Mouse (Mus musculus): ENCODE data around the gene Cnih2. TPM values are rescaled to one million over a fixed set of nuclear protein-coding genes. Genes with fewer than 3 reads are reported as not detected.

The Cnih2 gene
- polyA plus RNA-seq, 1 experiment from 2014 or later = 318 TPM

GRCm38 (mm10) chr19:5060365-5061330 is 37.7 kb downstream of the Cnih2 start:
- 0 out of 2 replicates have a peak, but pooled peaks have one; percentile 26 for ATAC-seq (ENCODE audit: low read depth)
- 0 out of 2 replicates have a peak overlapping the region, but pooled peaks have one; percentile 13 for H3K27ac ChIP-seq (replicated peaks)
- H3K4me1 ChIP-seq (replicated peaks) = peaks cover 37% of the 10 kb centered on the region
- H3K9me3 ChIP-seq = no peaks in the 10 kb centered on the region
- no peak overlapping the region for H3K4me3 ChIP-seq
- H3K9ac ChIP-seq = peak overlapping the region; percentile 50
- H3K4me2 ChIP-seq = no peak overlapping the region
- H3K36me3 ChIP-seq = no peaks in the 10 kb centered on the region
- WGBS = 40% methylated on average over 5 of the region's 5 CpGs
- peaks cover 10% of the 10 kb centered on the region; the same call in 1 of the 2 replicates for H3K27me3 ChIP-seq

GRCm38 (mm10) chr19:5058801-5059771 is 39.2 kb downstream of the Cnih2 start:
- no peak for ATAC-seq (ENCODE audit: low read depth)
- no peak overlapping the region for H3K4me3 ChIP-seq
- H3K27ac ChIP-seq (replicated peaks) = no peak overlapping the region
- no peaks in the 10 kb centered on the region for H3K36me3 ChIP-seq
- 21% methylated on average over 10 of the region's 10 CpGs for WGBS
- peaks cover 31% of the 10 kb centered on the region for H3K4me1 ChIP-seq (replicated peaks)
- H3K9ac ChIP-seq = peak overlapping the region; percentile 26; the same call in 1 of the 2 replicates
- no peaks in the 10 kb centered on the region for H3K9me3 ChIP-seq
- H3K4me2 ChIP-seq = no peak overlapping the region
- peaks cover 16% of the 10 kb centered on the region; the same call in 1 of the 2 replicates for H3K27me3 ChIP-seq

GRCm38 (mm10) chr19:5057876-5058775 is 40.2 kb downstream of the Cnih2 start:
- H3K27ac ChIP-seq (replicated peaks) = no peak overlapping the region
- H3K9ac ChIP-seq = no peak overlapping the region
- no peak for ATAC-seq (ENCODE audit: low read depth)
- H3K27me3 ChIP-seq = peaks cover 26% of the 10 kb centered on the region
- H3K36me3 ChIP-seq = no peaks in the 10 kb centered on the region
- no peak overlapping the region for H3K4me3 ChIP-seq
- H3K4me2 ChIP-seq = no peak overlapping the region
- WGBS = 21% methylated on average over 16 of the region's 16 CpGs
- H3K9me3 ChIP-seq = no peaks in the 10 kb centered on the region
- H3K4me1 ChIP-seq (replicated peaks) = peaks cover 31% of the 10 kb centered on the region

- Histone ChIP-seq H3K4me1 (replicated peaks) (peaks cover 34% of the 10 kb centered on the region), H3K36me3 (no peaks in the 10 kb centered on the region), H3K9ac (no peak overlapping the region), H3K4me3 (no peak overlapping the region), H3K27ac (replicated peaks) (no peak overlapping the region), H3K4me2 (no peak overlapping the region), H3K27me3 (peaks cover 45% of the 10 kb centered on the region), H3K9me3 (no peaks in the 10 kb centered on the region)
- 14% methylated on average over 6 of the region's 6 CpGs for WGBS
- ATAC-seq (ENCODE audit: low read depth) = peak; percentile 30
These were observed 42.1 kb downstream of the Cnih2 start for GRCm38 (mm10) chr19:5056251-5056650.

GRCm38 (mm10) chr19:5053909-5054308 is 44.4 kb downstream of the Cnih2 start:
- peaks cover 11% of the 10 kb centered on the region for H3K36me3 ChIP-seq
- no peak overlapping the region for H3K9ac ChIP-seq
- no peak overlapping the region for H3K4me2 ChIP-seq
- 16% methylated on average over 9 of the region's 9 CpGs for WGBS
- no peak overlapping the region for H3K4me3 ChIP-seq
- no peak overlapping the region for H3K27ac ChIP-seq (replicated peaks)
- H3K9me3 ChIP-seq = no peaks in the 10 kb centered on the region
- H3K27me3 ChIP-seq = peaks cover 63% of the 10 kb centered on the region
- ATAC-seq (ENCODE audit: low read depth) = no peak
- H3K4me1 ChIP-seq (replicated peaks) = peaks cover 28% of the 10 kb centered on the region

GRCm38 (mm10) chr19:5052853-5053252 is 45.5 kb downstream of the Cnih2 start:
- Histone ChIP-seq H3K4me3 (no peak overlapping the region), H3K27ac (replicated peaks) (no peak overlapping the region), H3K4me1 (replicated peaks) (peaks cover 24% of the 10 kb centered on the region), H3K27me3 (peaks cover 63% of the 10 kb centered on the region), H3K36me3 (peaks cover 22% of the 10 kb centered on the region), H3K9ac (no peak overlapping the region), H3K4me2 (no peak overlapping the region), H3K9me3 (no peaks in the 10 kb centered on the region)
- no peak for ATAC-seq (ENCODE audit: low read depth)
- 58% methylated on average over 17 of the region's 17 CpGs for WGBS

- no peak for ATAC-seq (ENCODE audit: low read depth)
- H3K27me3 ChIP-seq = peaks cover 63% of the 10 kb centered on the region
- H3K9me3 ChIP-seq = no peaks in the 10 kb centered on the region
- WGBS = 28% methylated on average over 25 of the region's 25 CpGs
- H3K4me1 ChIP-seq (replicated peaks) = peaks cover 24% of the 10 kb centered on the region
- H3K27ac ChIP-seq (replicated peaks) = no peak overlapping the region
- no peak overlapping the region for H3K4me2 ChIP-seq
- H3K4me3 ChIP-seq = no peak overlapping the region
- H3K36me3 ChIP-seq = peaks cover 27% of the 10 kb centered on the region
- H3K9ac ChIP-seq = no peak overlapping the region
These were observed 46.0 kb downstream of the Cnih2 start for GRCm38 (mm10) chr19:5052166-5052822.

GRCm38 (mm10) chr19:5051515-5051914 is 46.8 kb downstream of the Cnih2 start:
- peak overlapping the region; percentile 11; the same call in 1 of the 2 replicates for H3K4me2 ChIP-seq
- H3K4me1 ChIP-seq (replicated peaks) = peaks cover 21% of the 10 kb centered on the region
- H3K4me3 ChIP-seq = 0 out of 2 replicates have a peak overlapping the region, but pooled peaks have one; percentile 9
- no peak for ATAC-seq (ENCODE audit: low read depth)
- 39% methylated on average over 3 of the region's 3 CpGs for WGBS
- H3K9me3 ChIP-seq = no peaks in the 10 kb centered on the region
- H3K27me3 ChIP-seq = peaks cover 63% of the 10 kb centered on the region
- H3K36me3 ChIP-seq = peaks cover 35% of the 10 kb centered on the region
- no peak overlapping the region for H3K27ac ChIP-seq (replicated peaks)
- H3K9ac ChIP-seq = 0 out of 2 replicates have a peak overlapping the region, but pooled peaks have one; percentile 6

- WGBS = 11% methylated on average over 17 of the region's 17 CpGs
These were observed 47.3 kb downstream of the Cnih2 start for GRCm38 (mm10) chr19:5051031-5051430.

GRCm38 (mm10) chr19:5050047-5050905 is 48.0 kb downstream of the Cnih2 start, which contains the start of gene Rin1:
TSS of gene Rin1 (plus strand) at chr19:5050481.
- Histone ChIP-seq H3K36me3 (peaks cover 48% of the 10 kb centered on the region), H3K4me1 (replicated peaks) (peaks cover 18% of the 10 kb centered on the region), H3K27ac (replicated peaks) (no peak within 1 kb of the TSS), H3K4me2 (peak within 1 kb of the TSS; percentile 15), H3K9ac (0 out of 2 replicates have a peak within 1 kb of the TSS, but pooled peaks have one; percentile 6), H3K27me3 (peaks cover 59% of the 10 kb centered on the region), H3K4me3 (peak within 1 kb of the TSS; percentile 9), H3K9me3 (no peaks in the 10 kb centered on the region)
- ATAC-seq (ENCODE audit: low read depth) = 0 out of 2 replicates have a peak, but pooled peaks have one; percentile 8
- WGBS = 19% methylated on average over 14 of the region's 14 CpGs

More at GRCm38 (mm10) chr19:5051031-5051430, 47.3 kb downstream of the Cnih2 start:
- Histone ChIP-seq H3K27me3 (peaks cover 63% of the 10 kb centered on the region), H3K36me3 (peaks cover 40% of the 10 kb centered on the region), H3K4me3 (peak overlapping the region; percentile 9), H3K4me1 (replicated peaks) (peaks cover 18% of the 10 kb centered on the region), H3K27ac (replicated peaks) (no peak overlapping the region), H3K4me2 (peak overlapping the region; percentile 15), H3K9me3 (no peaks in the 10 kb centered on the region), H3K9ac (0 out of 2 replicates have a peak overlapping the region, but pooled peaks have one; percentile 6)
- peak; percentile 43; the same call in 1 of the 2 replicates for ATAC-seq (ENCODE audit: low read depth)

Data from neural tube, embryonic 13.5 days (tissue).